Mouse (Mus musculus) T-helper 2 cell (primary cell): Measurements from ENCODE around the gene Pcolce2.

Experiments used
- in situ Hi-C: fragments of 300-600 bp; cut with MboI, MseI; formaldehyde crosslinking; loops from one replicate; pipeline ENCODE4 v1.15.1; 2025; ENCODE audit warnings: high pct_unique_total_duplicates

Pcolce2 gene

DNA sequence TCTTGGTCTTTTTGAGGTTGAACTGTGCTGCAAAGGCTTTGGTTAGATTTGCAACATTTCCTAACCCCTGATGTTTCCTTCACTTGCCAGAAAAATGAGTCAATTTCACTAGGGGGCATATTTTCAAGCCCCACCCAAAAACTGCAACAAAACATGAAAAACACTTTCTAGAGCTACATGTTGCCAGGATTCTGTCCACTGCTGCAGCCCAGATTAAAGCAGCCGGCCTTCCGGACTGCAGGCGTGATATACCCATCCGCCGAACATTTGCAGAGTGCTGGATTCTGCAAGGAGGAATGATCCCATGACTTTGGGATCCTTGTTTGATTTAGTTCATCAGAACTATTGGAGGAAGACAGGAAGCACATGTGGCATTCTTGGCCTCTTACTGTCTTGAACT is 17.0 kb downstream of the Pcolce2 start:
- in situ Hi-C loops, result no loop called here

DNA sequence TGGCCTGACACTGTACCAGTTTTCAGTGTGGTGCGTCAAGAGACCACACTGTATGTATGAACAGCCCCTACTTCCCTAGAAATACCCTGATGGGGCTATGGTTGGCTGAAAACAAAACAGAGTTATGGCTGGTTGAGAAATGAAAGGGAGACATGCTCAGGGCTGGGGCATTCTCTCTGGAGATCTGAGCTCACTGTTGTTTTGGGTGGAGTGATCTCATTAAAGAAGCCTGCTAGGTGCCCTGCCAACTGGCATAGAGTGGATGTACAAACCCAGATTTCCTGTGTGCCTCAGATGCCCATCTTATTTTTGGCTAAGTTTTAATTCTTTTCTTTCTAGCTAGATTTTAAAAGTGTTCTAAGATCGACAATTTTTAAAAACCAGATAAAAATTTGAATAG is 20.5 kb downstream of the Pcolce2 start:
- in situ Hi-C loops, result no loop called here

DNA sequence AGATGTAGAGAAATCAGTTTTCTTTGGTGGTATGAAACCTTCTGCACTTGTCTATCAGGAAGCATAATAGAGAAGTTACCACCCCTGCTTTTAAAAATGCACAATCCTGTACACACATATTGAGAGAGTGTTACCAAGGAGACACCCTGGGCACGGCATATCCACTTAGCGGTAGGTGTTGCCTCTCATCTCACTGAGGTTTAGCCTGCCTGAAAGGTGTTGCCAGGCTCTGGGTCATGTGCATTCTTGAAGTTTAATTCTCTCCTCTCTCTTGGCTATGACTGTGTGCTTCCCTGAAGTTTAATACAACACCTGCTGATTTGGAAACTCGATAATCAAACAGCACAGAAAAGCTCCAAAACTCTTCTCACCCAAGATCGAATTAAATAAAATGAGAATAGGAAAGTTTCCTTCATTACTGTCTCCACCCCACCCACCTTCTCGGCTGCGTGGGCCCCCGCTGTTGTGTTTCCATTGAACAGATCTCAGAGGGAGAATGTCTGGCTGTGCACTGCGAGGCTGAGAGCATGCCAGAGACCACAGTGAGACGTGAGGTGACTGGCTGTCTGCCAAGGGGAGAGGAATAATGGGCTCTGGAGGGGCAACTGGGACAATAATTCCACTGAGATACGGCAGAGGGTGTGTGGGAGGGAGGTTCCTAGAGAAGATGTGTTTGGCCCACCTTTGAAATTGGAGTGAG is 27.0 kb downstream of the Pcolce2 start:
- in situ Hi-C loops, result no loop called here

DNA sequence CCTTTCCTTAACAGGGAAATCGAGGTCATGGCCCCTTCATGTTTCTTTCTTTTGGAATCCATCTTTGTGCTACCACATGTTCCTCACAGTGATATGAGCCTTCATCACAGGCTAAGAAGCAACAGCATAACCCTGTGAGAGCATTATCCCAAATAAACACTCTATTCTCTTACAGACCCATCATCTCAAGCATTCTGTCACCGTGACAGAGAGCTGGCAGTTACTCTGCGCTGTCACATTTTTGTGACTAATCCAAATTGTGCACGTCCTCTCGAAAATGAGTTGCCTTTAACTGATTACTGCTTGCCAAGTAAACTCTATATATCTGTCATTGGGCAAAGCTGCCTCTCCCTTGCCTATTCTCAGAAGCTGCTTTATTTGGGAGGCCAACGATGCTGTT is 28.4 kb downstream of the Pcolce2 start:
- in situ Hi-C loops, result no loop called here

GRCm38 (mm10) chr9:95667836-95668235 is 30.4 kb downstream of the Pcolce2 start:
- in situ Hi-C loops, result no loop called here

GRCm38 (mm10) chr9:95668306-95668705 is 30.9 kb downstream of the Pcolce2 start:
- in situ Hi-C loops, result no loop called here

DNA sequence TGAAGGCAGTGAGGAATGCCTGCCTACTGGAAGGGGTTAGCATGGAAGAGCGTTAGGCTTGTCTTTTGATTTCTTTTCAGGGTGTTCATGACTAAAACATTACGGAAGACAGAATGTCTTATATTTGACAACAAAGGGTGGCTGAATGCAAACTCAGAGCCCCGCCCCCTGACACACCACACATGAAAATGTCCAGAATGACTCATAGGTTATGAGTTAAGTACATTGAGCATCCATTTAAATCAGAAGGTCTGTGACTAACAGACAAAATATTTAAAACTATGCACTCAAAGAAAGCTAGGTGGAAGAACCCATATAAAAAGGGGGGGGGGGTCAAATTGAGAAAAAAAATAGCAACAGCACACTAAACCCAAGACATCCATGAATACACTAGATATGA is 34.9 kb downstream of the Pcolce2 start:
- in situ Hi-C loops, result no loop called here

DNA sequence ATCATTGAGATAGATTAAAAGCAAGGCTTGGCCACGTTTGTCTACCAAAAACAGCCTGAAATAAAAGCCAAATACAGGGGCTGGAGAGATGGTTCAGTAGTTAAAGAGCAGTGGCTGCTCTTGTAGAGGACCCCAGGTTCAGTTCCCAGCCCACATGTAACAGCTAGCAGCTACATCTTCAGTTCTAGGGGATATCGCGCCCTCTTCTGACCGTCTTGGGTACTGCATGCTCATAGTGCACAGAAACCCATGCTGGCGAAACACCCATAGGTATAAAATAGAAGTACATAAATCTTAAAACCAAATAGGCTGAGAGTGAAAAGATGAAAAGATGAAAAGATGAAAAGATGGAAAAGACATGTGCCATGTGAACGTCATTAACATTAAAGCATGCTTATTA is 35.4 kb downstream of the Pcolce2 start:
- in situ Hi-C loops, result no loop called here

- in situ Hi-C loops, result no loop called here
Observed at GRCm38 (mm10) chr9:95675064-95675699, 37.8 kb downstream of the Pcolce2 start.

DNA sequence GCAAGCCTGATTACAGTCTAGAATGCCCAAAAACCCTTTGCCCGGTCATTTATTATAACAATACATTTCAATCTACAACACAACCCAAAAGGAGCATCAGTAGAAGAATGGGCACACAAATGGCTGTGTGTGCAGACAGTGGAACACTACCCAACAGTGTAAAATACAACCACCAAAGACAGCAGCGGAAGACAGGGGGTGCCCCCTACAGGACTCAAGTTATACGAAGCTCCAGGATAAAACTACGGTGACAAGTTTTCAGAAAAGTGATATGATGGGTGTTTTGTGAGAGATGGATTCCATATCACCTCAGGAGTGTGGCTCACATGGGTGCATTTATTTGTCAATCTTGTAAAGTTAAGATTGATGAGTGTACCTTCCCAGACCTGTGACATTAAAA is 38.6 kb downstream of the Pcolce2 start:
- in situ Hi-C loops, result no loop called here

GRCm38 (mm10) chr9:95679966-95680365 is 42.6 kb downstream of the Pcolce2 start:
- in situ Hi-C loops, result loop anchor here (10.0 kb wide), 1 partner anchor 155 kb away; no protein-coding TSS in a partner anchor

DNA sequence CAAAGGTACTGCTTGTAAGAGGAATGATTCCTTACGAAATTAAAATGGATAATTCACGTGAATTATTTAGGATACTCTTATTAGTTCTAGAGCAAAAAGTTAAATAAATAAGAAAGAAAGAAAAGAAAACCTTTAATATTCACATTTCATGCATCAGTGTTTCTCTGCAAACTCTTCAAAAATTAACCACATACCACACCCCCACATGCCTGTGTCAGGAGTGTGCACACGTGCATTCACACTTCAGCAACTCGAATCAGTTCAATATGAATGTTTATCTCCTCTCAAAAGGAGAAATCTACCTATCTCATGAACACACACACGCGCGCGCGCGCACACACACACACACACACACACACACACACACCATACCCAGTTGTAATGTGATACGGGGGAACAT is 43.3 kb downstream of the Pcolce2 start:
- in situ Hi-C loops, result loop anchor here (10.0 kb wide), 1 partner anchor 156 kb away; no protein-coding TSS in a partner anchor

DNA sequence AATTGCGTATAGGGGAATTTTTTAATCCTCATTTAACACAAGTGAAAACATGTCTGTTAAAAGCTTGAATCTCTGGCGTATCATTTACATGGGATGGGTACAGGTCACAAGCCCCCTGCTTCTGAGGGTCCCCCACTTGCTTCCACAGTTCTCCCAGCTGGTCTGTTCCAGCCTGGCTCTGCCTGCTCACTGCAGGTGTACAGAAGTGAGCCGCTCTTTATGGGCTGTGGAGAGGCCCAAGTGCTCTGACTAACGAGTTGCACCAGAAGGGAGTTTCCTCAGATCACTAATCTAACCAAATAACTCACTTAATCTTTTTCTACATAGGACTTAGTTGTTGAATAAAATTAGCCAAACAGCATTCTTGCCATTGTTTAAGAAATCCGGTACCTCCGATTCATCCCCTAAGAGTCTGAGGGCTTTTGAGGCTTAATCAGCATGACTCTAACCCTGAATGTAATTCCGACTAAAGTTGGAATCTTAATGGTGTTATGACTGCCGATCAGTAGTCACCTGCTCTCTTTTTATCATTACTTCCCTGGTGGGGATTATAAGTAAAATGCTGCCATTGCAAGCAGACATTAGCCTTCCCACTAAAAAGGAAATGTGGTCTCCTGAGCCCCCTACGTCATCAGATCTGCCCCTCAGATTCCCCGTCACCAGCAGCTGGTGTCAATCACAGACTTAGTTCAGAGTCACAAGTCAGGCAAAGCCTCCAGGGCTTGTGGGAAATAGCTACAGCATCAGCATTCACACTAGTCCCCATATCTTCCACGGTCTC is 48.4 kb downstream of the Pcolce2 start:
- in situ Hi-C loops, result loop anchor here (10.0 kb wide), 1 partner anchor 161 kb away; no protein-coding TSS in a partner anchor

DNA sequence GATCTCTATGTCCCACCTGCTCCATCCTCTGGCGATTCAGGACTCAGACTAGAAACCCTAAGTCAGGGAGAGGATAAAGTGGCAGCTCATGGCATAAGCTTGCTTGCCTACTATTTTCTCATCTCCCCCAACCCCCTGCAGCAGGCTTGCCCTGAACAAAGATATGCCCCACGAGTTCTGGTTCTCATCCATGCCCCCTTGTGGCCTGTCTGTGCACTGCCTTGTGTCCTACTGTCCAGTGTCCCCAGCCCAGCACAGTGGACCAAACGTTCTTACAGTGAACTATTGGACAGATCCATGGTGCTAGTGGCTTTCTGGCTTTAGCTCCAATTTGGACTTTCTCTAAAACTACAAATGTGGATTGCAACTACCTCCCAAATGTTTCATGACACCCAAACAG is 50.7 kb downstream of the Pcolce2 start:
- in situ Hi-C loops, result loop anchor here (10.0 kb wide), 1 partner anchor 163 kb away; no protein-coding TSS in a partner anchor

GRCm38 (mm10) chr9:95692823-95693222 is 55.4 kb downstream of the Pcolce2 start:
- in situ Hi-C loops, result no loop called here

DNA sequence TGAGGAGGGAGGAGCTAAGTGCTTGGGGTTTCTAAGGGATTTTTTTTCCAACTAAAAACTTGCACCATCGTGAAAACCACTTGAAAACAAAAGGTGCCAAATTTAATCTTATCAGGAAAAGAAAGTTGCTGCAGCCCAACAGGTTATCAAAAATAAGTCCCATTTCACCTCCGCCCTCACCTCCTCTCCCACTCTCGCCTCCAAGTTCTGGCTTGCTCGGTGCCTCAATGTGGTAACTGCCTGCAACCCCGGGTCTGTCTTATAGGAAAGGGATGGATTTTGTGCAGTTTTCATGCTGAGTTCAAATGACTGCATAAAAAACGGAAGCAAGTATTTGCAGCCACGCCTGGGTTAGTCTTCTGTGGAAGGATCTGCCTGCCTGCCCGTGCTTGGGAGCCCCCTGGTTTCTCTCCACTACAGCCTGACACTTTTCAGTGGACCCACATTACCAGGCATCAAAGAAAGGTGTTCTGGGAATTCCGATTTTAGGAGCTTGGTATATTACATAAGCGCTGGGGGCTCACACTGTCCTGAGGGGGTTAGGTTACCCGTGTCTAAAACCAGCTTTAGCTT is 56.2 kb downstream of the Pcolce2 start:
- in situ Hi-C loops, result no loop called here

GRCm38 (mm10) chr9:95694526-95694925 is 57.1 kb downstream of the Pcolce2 start:
- in situ Hi-C loops, result no loop called here

DNA sequence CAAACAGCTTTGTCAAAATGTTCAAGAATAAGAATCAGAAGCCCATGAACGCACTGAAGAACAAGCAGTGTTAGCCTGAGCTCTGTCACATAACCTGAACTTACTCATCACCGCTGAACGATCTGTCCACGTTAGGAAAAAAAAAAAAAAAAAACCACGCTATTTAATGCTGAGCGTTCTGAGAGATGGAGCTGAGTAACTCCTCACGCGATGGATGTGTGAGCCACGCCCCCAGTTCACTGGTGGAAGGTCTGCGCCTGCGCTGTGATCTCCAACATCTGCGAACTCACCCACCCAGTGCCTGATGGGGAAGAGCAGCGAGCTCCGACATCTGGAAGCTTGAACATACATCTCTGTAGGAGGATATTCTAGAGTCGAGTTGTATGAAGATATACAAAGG is 57.6 kb downstream of the Pcolce2 start:
- in situ Hi-C loops, result no loop called here

DNA sequence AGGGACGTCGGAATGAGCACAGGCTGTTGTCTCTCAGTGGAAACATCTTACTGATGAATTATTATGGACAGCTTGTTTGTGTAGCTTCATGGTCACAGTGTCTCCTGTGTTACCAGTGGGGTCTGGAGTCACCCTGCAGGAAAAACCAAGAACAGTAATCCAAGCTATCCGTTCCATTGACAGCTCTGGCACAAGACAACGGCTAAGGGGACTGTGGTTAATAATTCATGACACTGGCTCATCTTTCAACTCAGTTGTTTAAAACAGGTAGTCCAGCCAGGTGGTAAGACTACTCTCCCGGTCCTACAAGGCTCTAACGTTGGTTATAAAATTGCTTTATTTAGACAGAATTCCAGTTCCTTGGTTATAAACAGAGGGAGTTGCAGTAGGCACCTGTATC is 59.2 kb downstream of the Pcolce2 start:
- in situ Hi-C loops, result no loop called here

- in situ Hi-C loops, result no loop called here
Observed at GRCm38 (mm10) chr9:95697808-95698207, 60.4 kb downstream of the Pcolce2 start.

GRCm38 (mm10) chr9:95699273-95699672 is 61.9 kb downstream of the Pcolce2 start:
- in situ Hi-C loops, result no loop called here

DNA sequence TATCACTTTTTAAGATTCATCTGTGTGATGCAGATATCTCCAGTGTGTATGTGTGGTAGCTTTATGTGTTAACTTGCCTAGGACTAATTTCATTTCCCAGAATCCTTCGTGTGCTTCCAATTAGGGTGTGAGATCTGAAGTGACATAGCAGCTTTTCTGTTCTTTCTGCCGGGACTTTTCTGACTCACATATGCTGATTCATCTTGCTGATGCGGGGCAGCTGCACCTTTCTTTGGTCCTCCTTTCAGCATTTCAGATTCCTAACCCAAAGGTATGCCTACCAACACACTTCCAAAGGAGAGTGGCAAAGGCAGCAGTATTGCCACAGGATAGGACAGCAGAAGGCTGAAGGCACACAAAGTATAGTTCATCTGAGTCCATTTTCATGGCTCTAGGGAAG is 66.7 kb downstream of the Pcolce2 start:
- in situ Hi-C loops, result no loop called here
